Comparison of ENCODE assay signal across 10 mouse cellular contexts in the genomic region with DNA sequence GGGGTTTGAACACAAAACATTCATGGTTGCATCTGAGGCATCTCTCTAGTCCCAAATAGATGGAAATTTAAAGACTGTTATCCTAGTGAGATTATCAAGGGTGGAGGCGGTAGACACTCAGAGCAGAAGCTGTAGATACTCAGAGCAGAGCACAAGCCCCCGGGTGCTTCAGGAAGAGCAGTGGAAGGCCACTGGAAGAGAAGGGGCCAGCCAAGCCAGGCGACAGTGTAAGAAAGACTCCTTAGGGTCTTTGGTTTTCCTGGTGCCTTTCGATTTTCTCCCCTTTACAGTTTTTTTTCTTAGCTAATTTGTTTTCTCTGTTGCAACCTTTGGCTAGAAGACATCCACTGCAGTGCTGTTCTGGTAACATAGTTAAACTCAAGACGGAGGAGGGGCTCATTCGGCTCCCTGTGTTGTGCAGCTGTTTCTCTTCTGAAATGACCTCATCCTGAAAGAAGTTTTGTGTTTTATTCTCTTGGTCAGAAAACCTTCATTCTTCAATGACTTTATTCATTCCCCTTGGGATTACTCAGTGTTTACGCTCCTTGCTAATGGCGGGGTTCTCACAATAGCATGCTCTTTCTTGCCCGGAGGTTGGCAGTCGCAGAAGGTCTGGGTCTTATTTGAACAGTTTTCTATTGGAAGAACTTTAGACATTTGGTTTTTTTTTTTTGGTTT.
DNase-seq lines count a peak whose midpoint lies in the region; ATAC-seq and TF ChIP-seq lines count a peak whose summit lies in the region.
"Had no signal": no experiment of that assay in that cellular context is flagged by ENCODE, and none has a peak within 500 bp of the region (broad histone marks: within the 10 kb centered on the region; RNA-seq: fewer than 3 reads in every experiment).

No protein-coding gene starts in this region.

- H3K9me3 ChIP-seq in forebrain, postnatal 0 days (ENCODE audit: low read length) = no peaks in the 10 kb centered on the region

- H3K27ac ChIP-seq in forebrain, postnatal 0 days (ENCODE audit: low read depth, low read length) = no peak overlapping the region

- in situ Hi-C loops in Patski (cut with MboI; ENCODE audit: low pct_unique_long_range_greater_than_20kb) = no loop called here

- no peak for TF ChIP-seq CTCF in Patski (IDR thresholded peaks at IDR 0.05)
- TF ChIP-seq CTCF in forebrain, postnatal 0 days (IDR thresholded peaks at IDR 0.05; ENCODE audit: low read depth) = no peak

- ATAC-seq in Patski = peak; percentile 88
- ATAC-seq in forebrain, postnatal 0 days = peak; percentile 74

- no peak overlapping the region for H3K9ac ChIP-seq in forebrain, postnatal 0 days

- WGBS in forebrain, postnatal 0 days = 13% methylated on average over 10 of the region's 10 CpGs

- H3K4me2 ChIP-seq in forebrain, postnatal 0 days (ENCODE audit: low read depth) = no peak overlapping the region

- no peaks in the 10 kb centered on the region for H3K4me1 ChIP-seq in forebrain, postnatal 0 days (ENCODE audit: insufficient read depth)

- intact Hi-C loops in heart, postnatal 14 days (cut with DNase I) = no loop called here

- peak; percentile 49 to 63 for DNase-seq in heart, adult 9 months (ENCODE audit: low spot score in 2 of 2)
- DNase-seq in heart, postnatal 14 days = no peak
- DNase-seq in Patski (ENCODE audit: low read depth, low spot score) = peak; percentile 82
- peak; percentile 26 for DNase-seq in forebrain, postnatal 0 days
- peak; percentile 16 for DNase-seq in lung, postnatal 36 days
- DNase-seq in adrenal gland, adult (ENCODE audit: inconsistent age in 2 of 2, low spot score in 1 of 2) = no peak
- no peak for DNase-seq in right cerebral cortex, postnatal 25 days
- DNase-seq in frontal cortex, adult 2 months (ENCODE audit: extremely low spot score in 1 of 2, low spot score in 1 of 2) = no peak
- DNase-seq: cerebellum, adult 11-12 months; thymus, adult 2 months had no signal

- no peaks in the 10 kb centered on the region for H3K36me3 ChIP-seq in forebrain, postnatal 0 days (ENCODE audit: insufficient read depth)

- no peak overlapping the region for H3K4me3 ChIP-seq in forebrain, postnatal 0 days (ENCODE audit: low read depth, low read length)

- POLR2A ChIA-PET in Patski (lab: Charles Lee) = interaction anchor here (1.3 to 1.8 kb wide), 3 partner anchors 11 to 29 kb away, joined by 4 to 8 read pairs (median 4); no protein-coding TSS in a partner anchor

- CTCF ChIA-PET in Patski (lab: Charles Lee) = interaction anchor here (1.0 to 2.6 kb wide), 3 partner anchors 11 to 55 kb away, joined by 3 to 8 read pairs (median 3); no protein-coding TSS in a partner anchor

- no peaks in the 10 kb centered on the region for H3K27me3 ChIP-seq in Patski
- no peaks in the 10 kb centered on the region for H3K27me3 ChIP-seq in forebrain, postnatal 0 days (ENCODE audit: insufficient read depth, low read length)

Comparison
In these comparisons a context has a peak if more than half of its experiments do, and no peak if none do; other contexts are left out.
1. DNase-seq: peak in heart, adult 9 months (2 of 2), Patski (single experiment), forebrain, postnatal 0 days (single experiment) and lung, postnatal 36 days (single experiment); none in heart, postnatal 14 days (0 of 2), adrenal gland, adult (0 of 2), right cerebral cortex, postnatal 25 days (single experiment) and frontal cortex, adult 2 months (0 of 2).